Mouse (Mus musculus) stomach, embryonic 15.5 days (tissue): ENCODE data around the gene Mtg2. TPM values are rescaled to one million over a fixed set of nuclear protein-coding genes. Genes with fewer than 3 reads are reported as not detected.
A peak's percentile ranks its signal among the peaks of the same experiment; 100 is the strongest.

Source experiments
- ATAC-seq: fragments of 200-750 bp; cut with Nextera tagmentation; 2 replicates; pipeline ENCODE4 v1.8.0; 2017; ENCODE audit warnings: low read depth, moderate number of reproducible peaks, moderate TSS enrichment; ENCODE audit not compliant: insufficient read depth, low FRiP score
- H3K27ac ChIP-seq: fragments of 300-500 bp; sonication (generic); 2 replicates; pipeline ENCODE4 v1.5.1; 2015; ENCODE audit warnings: mild to moderate bottlenecking, inconsistent platforms
- H3K27me3 ChIP-seq: fragments of 300-500 bp; sonication (generic); replicated peaks from 2 replicates; pipeline ENCODE4 v1.6.1; 2015; ENCODE audit warnings: inconsistent platforms
- H3K36me3 ChIP-seq: fragments of 300-500 bp; sonication (generic); 2 replicates; pipeline ENCODE4 v1.6.1; 2015; ENCODE audit warnings: inconsistent platforms
- H3K4me1 ChIP-seq: fragments of 300-500 bp; sonication (generic); 2 replicates; pipeline ENCODE4 v1.6.1; 2015; ENCODE audit warnings: inconsistent platforms
- H3K4me2 ChIP-seq: fragments of 300-500 bp; sonication (generic); 2 replicates; pipeline ENCODE4 v1.6.1; 2015; ENCODE audit warnings: mild to moderate bottlenecking, inconsistent platforms
- H3K4me3 ChIP-seq: fragments of 300-500 bp; sonication (generic); replicated peaks from 2 replicates; pipeline ENCODE4 v1.5.1; 2015; ENCODE audit warnings: inconsistent platforms
- H3K9ac ChIP-seq: fragments of 300-500 bp; sonication (generic); 2 replicates; pipeline ENCODE4 v1.6.1; 2015; ENCODE audit warnings: inconsistent platforms
- H3K9me3 ChIP-seq: fragments of 300-500 bp; sonication (generic); 2 replicates; pipeline ENCODE4 v1.6.1; 2016; ENCODE audit warnings: inconsistent platforms
- WGBS: fragments of 180-500 bp; shearing (Covaris S2); methylation state at CpG from one replicate; pipeline ENCODE4 v1.1.7; 2015; 5-methylcytosine and 5-hydroxymethylcytosine counted together
- polyA plus RNA-seq: library from polyadenylated mRNA; unstranded; fragments of >200 nt; fragmentation: Nextera tagmentation; extraction: Ambion mirVana; gene quantifications from 2 replicates; pipeline ENCODE4 v1.2.1, GENCODE M21; 2015

Mtg2 gene
- polyA plus RNA-seq, 1 experiment from 2014 or later, result 25.9 TPM

DNA sequence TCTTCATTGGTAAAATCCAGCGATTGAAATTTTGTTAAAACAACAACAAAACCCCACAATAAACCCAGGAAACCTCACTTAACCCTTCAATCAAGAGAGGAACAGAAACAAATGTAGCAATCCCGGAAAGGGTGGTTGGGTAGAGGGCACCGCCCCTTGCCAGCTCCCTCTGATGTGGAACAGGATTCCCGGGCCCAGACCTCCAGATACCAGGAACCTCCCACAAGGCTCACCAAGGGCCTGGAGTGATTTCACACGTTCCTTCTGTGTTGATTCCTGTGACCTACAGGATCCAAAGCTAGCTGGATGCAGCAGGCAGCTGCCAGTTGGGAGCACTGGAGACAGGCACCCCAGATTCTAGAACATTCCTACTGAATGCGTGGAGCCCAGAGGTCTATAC, 30.0 kb upstream of the Mtg2 start:
- Histone ChIP-seq H3K4me2 (peak overlapping the region; percentile 97), H3K4me3 (0 out of 2 replicates have a peak overlapping the region, but pooled peaks have one; percentile 90), H3K27me3 (no peaks in the 10 kb centered on the region), H3K27ac (no peak overlapping the region), H3K9ac (no peak overlapping the region; the same call in 1 of the 2 replicates), H3K9me3 (no peaks in the 10 kb centered on the region), H3K4me1 (peaks cover 19% of the 10 kb centered on the region), H3K36me3 (peaks cover 32% of the 10 kb centered on the region)
- WGBS, result 42% methylated on average over 6 of the region's 6 CpGs
- no peak for ATAC-seq

DNA sequence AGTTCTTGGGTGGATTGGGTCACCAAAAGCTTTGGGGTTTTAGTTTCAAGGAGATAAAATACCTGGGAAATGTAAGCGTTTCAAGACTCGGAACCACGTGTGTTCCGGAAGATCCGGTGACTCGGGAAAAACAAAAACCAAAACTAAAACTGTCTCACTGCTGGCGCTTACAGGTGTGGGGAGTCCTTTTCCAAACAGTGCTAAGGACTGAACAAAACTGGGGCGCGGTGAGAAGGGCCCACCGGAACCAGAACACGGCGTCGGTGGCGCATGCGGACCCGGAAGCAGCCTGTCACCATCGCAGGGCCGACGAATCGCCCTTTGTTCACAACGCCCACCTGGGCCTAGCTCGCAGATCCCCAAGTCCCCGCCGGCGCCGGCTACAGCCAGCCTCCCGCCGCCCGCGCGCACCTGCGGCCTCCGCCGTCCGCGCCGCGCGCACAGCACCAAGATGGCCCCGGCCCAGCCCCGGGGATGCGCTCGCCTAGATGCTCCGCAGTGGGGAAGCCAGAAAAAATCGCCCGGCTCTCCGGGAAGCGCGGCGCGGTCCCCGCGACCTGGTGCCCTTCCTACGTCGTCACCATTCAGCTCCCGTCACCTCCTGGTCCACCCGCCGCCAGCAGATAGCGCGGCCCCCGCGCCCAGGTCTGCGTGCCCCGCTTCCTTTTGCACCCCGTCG, 28.7 kb upstream of the Mtg2 start:
- whole genome bisulfite sequencing, result under 1% methylated on average over 66 of the region's 66 CpGs
- ATAC-seq, result peak; percentile 56

GRCm38 (mm10) chr2:180042256-180042857, 28.0 kb upstream of the Mtg2 start, which contains the start of the genes Psma7 and Ss18l1:
Gene Psma7, minus strand, starts transcription at chr2:180042433.
Gene Ss18l1, plus strand, starts transcription at chr2:180042509.
- peak within 1 kb of the TSS; percentile 97 for H3K4me2 ChIP-seq
- peak within 1 kb of the TSS; percentile 90 for H3K4me3 ChIP-seq
- H3K9me3 ChIP-seq, result no peaks in the 10 kb centered on the region
- peak within 1 kb of the TSS; percentile 85 for H3K9ac ChIP-seq
- ATAC-seq, result peak; percentile 97
- H3K27ac ChIP-seq, result peak within 1 kb of the TSS; percentile 92
- peaks cover 14% of the 10 kb centered on the region for H3K36me3 ChIP-seq
- WGBS, result under 1% methylated on average over 77 of the region's 78 CpGs
- H3K27me3 ChIP-seq, result no peaks in the 10 kb centered on the region
- peaks cover 19% of the 10 kb centered on the region for H3K4me1 ChIP-seq

More for the DNA sequence above, 28.7 kb upstream of the Mtg2 start:
- H3K27me3 ChIP-seq, result no peaks in the 10 kb centered on the region
- peak overlapping the region; percentile 92 for H3K27ac ChIP-seq
- peaks cover 21% of the 10 kb centered on the region for H3K36me3 ChIP-seq
- H3K9ac ChIP-seq, result peak overlapping the region; percentile 85
- peak overlapping the region; percentile 90 for H3K4me3 ChIP-seq
- H3K4me1 ChIP-seq, result peaks cover 19% of the 10 kb centered on the region
- H3K4me2 ChIP-seq, result peak overlapping the region; percentile 97
- no peaks in the 10 kb centered on the region for H3K9me3 ChIP-seq

DNA sequence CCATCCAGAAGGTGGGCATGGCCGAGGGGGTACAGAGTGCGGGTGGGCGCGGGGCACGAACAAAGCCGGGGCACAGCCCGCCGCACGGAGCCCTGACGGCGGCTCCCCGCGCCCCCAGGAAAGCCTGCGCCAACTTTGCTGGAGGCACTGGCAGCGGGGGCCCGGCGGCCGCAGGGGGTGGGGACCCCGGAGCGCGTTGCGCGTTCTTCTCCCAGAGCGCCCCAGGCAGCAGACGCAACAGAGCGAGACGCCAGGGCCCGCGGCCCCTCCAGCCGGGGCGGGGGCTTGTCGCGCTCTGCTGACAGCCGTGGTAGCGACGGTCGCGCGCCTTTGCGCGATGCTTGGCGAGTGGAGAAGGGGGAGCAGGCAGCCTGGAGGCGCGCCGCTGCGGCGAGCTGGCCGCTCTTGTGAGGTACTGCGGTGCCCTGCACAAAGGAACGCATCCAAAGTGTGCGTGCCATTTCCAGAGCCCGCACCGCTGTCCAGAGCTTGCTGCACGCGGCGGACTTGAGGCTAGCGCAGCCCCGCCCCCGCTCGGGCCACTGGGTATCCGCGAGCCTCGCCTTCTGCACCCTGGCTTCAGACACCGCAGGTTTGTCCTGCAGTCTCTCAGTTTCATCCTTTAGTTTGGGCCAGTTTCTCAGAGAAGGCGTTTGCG, 27.4 kb upstream of the Mtg2 start:
- Histone ChIP-seq H3K9me3 (no peaks in the 10 kb centered on the region), H3K27me3 (no peaks in the 10 kb centered on the region), H3K27ac (peak overlapping the region; percentile 86), H3K4me2 (peak overlapping the region; percentile 97), H3K4me1 (peaks cover 19% of the 10 kb centered on the region), H3K36me3 (peaks cover 9% of the 10 kb centered on the region), H3K4me3 (peak overlapping the region; percentile 90), H3K9ac (peak overlapping the region; percentile 85)
- under 1% methylated on average over 62 of the region's 66 CpGs for WGBS
- no peak; the same call in 1 of the 2 replicates for ATAC-seq

DNA sequence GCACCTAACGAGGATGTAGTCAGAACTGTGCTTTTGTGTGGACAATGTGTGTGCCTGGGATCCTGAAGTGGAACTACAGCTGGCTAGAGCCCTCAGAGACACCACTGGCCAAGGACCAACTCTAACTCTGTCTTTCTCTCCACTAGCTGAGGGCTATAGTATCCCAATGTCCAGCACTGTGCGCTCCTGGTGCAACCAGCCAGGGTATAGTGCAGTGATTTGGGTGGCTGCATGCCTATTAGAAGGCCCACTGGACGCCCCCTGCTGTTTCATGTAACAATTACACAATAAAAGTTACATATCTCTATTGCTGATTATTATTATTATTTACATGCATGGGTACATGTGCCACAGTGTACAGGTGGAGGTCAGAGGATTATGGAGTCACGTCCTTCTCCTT, 25.1 kb upstream of the Mtg2 start:
- no peak overlapping the region for H3K27ac ChIP-seq
- H3K9ac ChIP-seq, result no peak overlapping the region
- ATAC-seq, result no peak
- WGBS, result 38% methylated on average over 4 of the region's 4 CpGs
- no peak overlapping the region for H3K4me3 ChIP-seq
- peaks cover 19% of the 10 kb centered on the region for H3K4me1 ChIP-seq
- no peak overlapping the region for H3K4me2 ChIP-seq
- no peaks in the 10 kb centered on the region for H3K36me3 ChIP-seq
- H3K9me3 ChIP-seq, result no peaks in the 10 kb centered on the region
- no peaks in the 10 kb centered on the region for H3K27me3 ChIP-seq

GRCm38 (mm10) chr2:180047580-180047979, 22.8 kb upstream of the Mtg2 start:
- no peak for ATAC-seq
- no peak overlapping the region for H3K27ac ChIP-seq
- peaks cover 10% of the 10 kb centered on the region for H3K4me1 ChIP-seq
- H3K4me3 ChIP-seq, result no peak overlapping the region
- 82% methylated on average over 3 of the region's 3 CpGs for WGBS
- no peak overlapping the region for H3K9ac ChIP-seq
- H3K36me3 ChIP-seq, result no peaks in the 10 kb centered on the region
- no peak overlapping the region for H3K4me2 ChIP-seq
- no peaks in the 10 kb centered on the region for H3K27me3 ChIP-seq
- no peaks in the 10 kb centered on the region for H3K9me3 ChIP-seq

DNA sequence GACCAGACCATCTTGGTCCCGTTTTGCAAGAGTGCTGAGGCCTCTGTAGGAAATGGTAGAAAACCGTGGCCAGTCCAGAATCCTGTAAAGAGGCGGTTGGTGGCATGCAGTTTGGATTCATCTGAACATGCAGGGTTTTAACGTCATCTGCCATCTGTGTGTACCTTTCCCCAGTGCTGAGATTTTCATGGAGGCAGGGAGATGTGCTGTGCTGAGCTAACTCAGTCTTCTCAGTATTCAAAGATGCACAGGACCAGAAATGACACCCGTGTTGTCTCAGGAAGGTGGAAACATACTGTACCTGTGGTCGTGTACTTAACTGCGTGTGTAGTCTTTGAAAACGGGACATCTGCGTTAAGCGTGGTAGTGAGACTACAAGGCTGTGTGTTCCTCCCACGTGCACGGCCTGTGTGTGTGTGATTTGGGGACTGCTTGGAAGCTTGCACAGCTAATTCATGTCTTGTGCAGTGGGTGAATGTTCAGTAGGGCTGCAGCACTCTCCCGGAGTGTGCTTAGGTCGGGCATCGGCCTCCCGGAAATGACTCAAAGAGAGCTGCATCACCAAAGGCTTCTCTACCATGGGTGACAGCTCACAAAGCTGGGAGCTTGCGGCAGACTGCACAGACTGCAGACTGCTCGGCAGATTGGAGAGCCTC, 22.3 kb upstream of the Mtg2 start:
- Histone ChIP-seq H3K4me2 (no peak overlapping the region), H3K9ac (no peak overlapping the region), H3K4me3 (no peak overlapping the region), H3K9me3 (no peaks in the 10 kb centered on the region), H3K4me1 (peaks cover 10% of the 10 kb centered on the region), H3K36me3 (no peaks in the 10 kb centered on the region), H3K27me3 (no peaks in the 10 kb centered on the region), H3K27ac (no peak overlapping the region)
- 87% methylated on average over 18 of the region's 18 CpGs for whole genome bisulfite sequencing
- ATAC-seq, result no peak

- Histone ChIP-seq H3K4me2 (no peak overlapping the region), H3K9ac (no peak overlapping the region), H3K9me3 (no peaks in the 10 kb centered on the region), H3K4me1 (no peaks in the 10 kb centered on the region), H3K27ac (no peak overlapping the region), H3K4me3 (no peak overlapping the region), H3K36me3 (peaks cover 5% of the 10 kb centered on the region; the same call in 1 of the 2 replicates), H3K27me3 (no peaks in the 10 kb centered on the region)
- 20% methylated on average over 5 of the region's 5 CpGs for WGBS
- ATAC-seq, result peak; percentile 64; the same call in 1 of the 2 replicates
These were observed 19.4 kb upstream of the Mtg2 start for GRCm38 (mm10) chr2:180050986-180051385.

- no peaks in the 10 kb centered on the region for H3K27me3 ChIP-seq
- H3K4me3 ChIP-seq, result no peak overlapping the region
- WGBS, result 85% methylated on average over 14 of the region's 14 CpGs
- no peak overlapping the region for H3K4me2 ChIP-seq
- no peaks in the 10 kb centered on the region for H3K9me3 ChIP-seq
- peaks cover 7% of the 10 kb centered on the region; the same call in 1 of the 2 replicates for H3K36me3 ChIP-seq
- H3K27ac ChIP-seq, result no peak overlapping the region
- no peak overlapping the region for H3K9ac ChIP-seq
- no peak for ATAC-seq
- no peaks in the 10 kb centered on the region for H3K4me1 ChIP-seq
These were observed 18.2 kb upstream of the Mtg2 start for GRCm38 (mm10) chr2:180051986-180052733.

- no peak for ATAC-seq
- no peak overlapping the region for H3K27ac ChIP-seq
- H3K4me3 ChIP-seq, result no peak overlapping the region
- H3K36me3 ChIP-seq, result peaks cover 12% of the 10 kb centered on the region
- no peaks in the 10 kb centered on the region for H3K27me3 ChIP-seq
- 96% methylated on average over 9 of the region's 9 CpGs for whole genome bisulfite sequencing
- H3K4me2 ChIP-seq, result no peak overlapping the region
- no peaks in the 10 kb centered on the region for H3K9me3 ChIP-seq
- no peak overlapping the region for H3K9ac ChIP-seq
- no peaks in the 10 kb centered on the region for H3K4me1 ChIP-seq
These were observed 17.4 kb upstream of the Mtg2 start for GRCm38 (mm10) chr2:180053001-180053400.
